Mouse (Mus musculus) urinary bladder, adult 2 months (tissue): ENCODE results near the gene Col17a1. TPM values are rescaled to one million over a fixed set of nuclear protein-coding genes. Genes with fewer than 3 reads are reported as not detected.

Experiments used
- DNase-seq: peaks from one replicate; pipeline ENCODE4 v3.0.0; 2022; ENCODE audit warnings: low spot score
- polyA plus RNA-seq: library from polyadenylated mRNA; depleted of rRNA; stranded (reverse); fragments of >200 nt; gene quantifications from 2 replicates; pipeline ENCODE4 v1.2.3, GENCODE M21; 2012

Gene Col17a1
- polyA plus RNA-seq, 1 experiment = 4.2 TPM

- no peak for DNase-seq
These were observed 24.3 kb downstream of the Col17a1 start for GRCm38 (mm10) chr19:47667601-47668000.

- no peak for DNase-seq
These were observed 32.0 kb downstream of the Col17a1 start for GRCm38 (mm10) chr19:47659765-47660408.

GRCm38 (mm10) chr19:47658914-47659535 is 32.9 kb downstream of the Col17a1 start:
- DNase-seq = no peak

GRCm38 (mm10) chr19:47654896-47655295 is 37.0 kb downstream of the Col17a1 start:
- DNase-seq = peak; percentile 26

GRCm38 (mm10) chr19:47653173-47653572 is 38.7 kb downstream of the Col17a1 start:
- DNase-seq = peak; percentile 17

GRCm38 (mm10) chr19:47652255-47652654 is 39.6 kb downstream of the Col17a1 start:
- peak; percentile 17 for DNase-seq

GRCm38 (mm10) chr19:47651160-47651480 is 40.8 kb downstream of the Col17a1 start:
- peak; percentile 17 for DNase-seq

- DNase-seq = peak; percentile 20
These were observed 41.3 kb downstream of the Col17a1 start for GRCm38 (mm10) chr19:47650366-47651159.

- peak; percentile 14 for DNase-seq
These were observed 42.8 kb downstream of the Col17a1 start for GRCm38 (mm10) chr19:47649071-47649470.

- no peak for DNase-seq
These were observed 45.3 kb downstream of the Col17a1 start for GRCm38 (mm10) chr19:47646508-47647120.

- no peak for DNase-seq
These were observed 46.3 kb downstream of the Col17a1 start for GRCm38 (mm10) chr19:47645583-47645982.

GRCm38 (mm10) chr19:47643910-47644309 is 48.0 kb downstream of the Col17a1 start:
- no peak for DNase-seq

GRCm38 (mm10) chr19:47635380-47635779 is 56.5 kb downstream of the Col17a1 start:
- DNase-seq = no peak

GRCm38 (mm10) chr19:47631799-47632198 is 60.1 kb downstream of the Col17a1 start:
- DNase-seq = no peak

- DNase-seq = no peak
These were observed 61.5 kb downstream of the Col17a1 start for GRCm38 (mm10) chr19:47630381-47630780.

- DNase-seq = no peak
These were observed 62.8 kb downstream of the Col17a1 start for GRCm38 (mm10) chr19:47629068-47629467.

- no peak for DNase-seq
These were observed 64.4 kb downstream of the Col17a1 start for GRCm38 (mm10) chr19:47627450-47627849.

GRCm38 (mm10) chr19:47624940-47625711 is 66.8 kb downstream of the Col17a1 start:
- DNase-seq = no peak

- DNase-seq = no peak
These were observed 70.4 kb downstream of the Col17a1 start for GRCm38 (mm10) chr19:47621478-47621877.

GRCm38 (mm10) chr19:47613442-47613841 is 78.5 kb downstream of the Col17a1 start:
- DNase-seq = no peak

- DNase-seq = no peak
These were observed 83.4 kb downstream of the Col17a1 start for GRCm38 (mm10) chr19:47608513-47608912.
